Mouse (Mus musculus): ENCODE measurements around the gene Btbd35f5.
"Not testable (repeated sequence)": the region's sequence is repeated elsewhere in the genome, so short reads cannot be mapped to it uniquely, and the experiment has no call there.

The Btbd35f5 gene

GRCm38 (mm10) chrX:32973597-32973996, at the start of gene Btbd35f5:
TSS of gene Btbd35f5 (plus strand) at chrX:32973897.
- not testable (repeated sequence) for DNase-seq (ENCODE audit: low read depth, low spot score)

DNA sequence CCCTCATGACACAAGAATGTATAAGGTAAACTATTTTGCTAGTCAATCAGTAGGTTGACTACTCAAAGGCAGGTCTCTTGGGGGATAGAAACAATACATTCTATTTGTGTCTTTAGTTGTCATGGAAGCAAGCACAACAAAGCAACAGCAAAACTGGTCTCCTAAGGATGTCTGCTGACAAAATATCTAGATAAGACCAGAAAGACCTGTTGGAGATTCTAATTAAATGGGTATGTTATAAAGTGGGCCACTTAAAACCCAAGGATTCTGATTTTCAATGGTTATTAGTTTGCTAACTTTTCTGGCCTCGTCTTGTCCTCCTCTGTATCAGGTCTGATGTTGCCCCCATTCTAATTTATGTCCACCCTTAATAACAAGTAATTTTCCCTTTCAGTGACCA, 32.2 kb upstream of the Btbd35f5 start, which contains the start of gene Gm21789:
TSS of gene Gm21789 (plus strand) at position 301 of the 400 bp plus-strand sequence.
- DNase-seq (ENCODE audit: low read depth, low spot score): not testable (repeated sequence)
